Mouse (Mus musculus) small intestine, adult 2 months (tissue): ENCODE measurements around the gene Sf3b1. TPM values are rescaled to one million over a fixed set of nuclear protein-coding genes. Genes with fewer than 3 reads are reported as not detected.

Experiments used
- H3K27ac ChIP-seq: fragments of 200-500 bp; 2 replicates; pipeline ENCODE4 v1.5.1; 2012; ENCODE audit warnings: low read depth, low read length, control low read depth, inconsistent platforms; ENCODE audit not compliant: insufficient read depth
- H3K27me3 ChIP-seq: fragments of 200-500 bp; 2 replicates; pipeline ENCODE4 v1.6.1; 2012; ENCODE audit warnings: mild to moderate bottlenecking, moderate library complexity, low read length, inconsistent platforms; ENCODE audit not compliant: control insufficient read depth, insufficient read depth
- H3K36me3 ChIP-seq: fragments of 200-500 bp; 2 replicates; pipeline ENCODE4 v1.6.1; 2012; ENCODE audit warnings: mild to moderate bottlenecking, low read length, control low read depth, inconsistent platforms; ENCODE audit not compliant: control insufficient read depth, insufficient read depth
- H3K4me1 ChIP-seq: fragments of 200-500 bp; 2 replicates; pipeline ENCODE4 v1.6.1; 2012; ENCODE audit warnings: low read length, inconsistent platforms, mixed read lengths; ENCODE audit not compliant: control insufficient read depth, insufficient read depth, insufficient read length
- H3K4me3 ChIP-seq: fragments of 200-500 bp; 2 replicates; pipeline ENCODE4 v1.5.1; 2012; ENCODE audit warnings: low read depth, mild to moderate bottlenecking, control low read depth, inconsistent platforms, low read length, moderate library complexity
- CTCF ChIP-seq: fragments of 200-500 bp; IDR thresholded peaks from 2 replicates; pipeline ENCODE4 v1.5.1; 2012; ENCODE audit warnings: low read depth, mild to moderate bottlenecking, control low read depth, inconsistent platforms, low read length, moderate library complexity, mixed read lengths; ENCODE audit not compliant: insufficient replicate concordance, insufficient read length; ENCODE audit errors: extremely low read depth
- POLR2A ChIP-seq: fragments of 200-500 bp; IDR thresholded peaks from 2 replicates; pipeline ENCODE4 v1.6.1; 2012; ENCODE audit warnings: low read depth, mild to moderate bottlenecking, control low read depth, inconsistent platforms, low read length, moderate library complexity
- WGBS: fragments of 180-500 bp; shearing (Covaris S2); methylation state at CpG from one replicate; pipeline ENCODE4 v1.1.7; 2018; 5-methylcytosine and 5-hydroxymethylcytosine counted together
- polyA plus RNA-seq: library from polyadenylated mRNA; depleted of rRNA; stranded (reverse); fragments of >200 nt; gene quantifications from 2 replicates; pipeline ENCODE4 v1.2.3, GENCODE M21; 2012; rRNA removed

Sf3b1 gene
- polyA plus RNA-seq, 1 experiment: 13.2 TPM

DNA sequence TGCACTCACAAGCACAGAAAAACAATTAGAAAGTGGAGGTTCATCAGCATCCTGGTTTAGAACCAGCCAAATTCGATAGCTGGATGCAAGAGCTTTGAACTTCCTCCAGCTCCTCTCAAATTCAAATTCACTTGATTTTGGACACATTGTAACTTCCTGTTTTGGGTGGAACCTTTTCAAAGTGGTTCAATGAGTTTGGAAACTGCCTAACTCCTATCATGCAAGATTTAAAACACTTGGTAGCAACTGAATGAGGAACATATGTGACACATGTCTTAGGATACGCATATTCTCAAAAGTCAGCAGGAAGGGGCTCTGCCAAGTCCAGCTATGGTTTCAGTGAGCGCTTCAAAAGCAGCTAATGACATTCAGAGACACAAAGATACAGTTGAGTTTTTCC, 82.6 kb downstream of the Sf3b1 start:
- Histone ChIP-seq H3K27ac (no peak overlapping the region), H3K4me3 (no peak overlapping the region), H3K27me3 (no peaks in the 10 kb centered on the region), H3K4me1 (no peaks in the 10 kb centered on the region), H3K36me3 (no peaks in the 10 kb centered on the region)
- no peak for TF ChIP-seq CTCF
- TF ChIP-seq POLR2A: no peak
- 70% methylated on average over 3 of the region's 3 CpGs for WGBS

DNA sequence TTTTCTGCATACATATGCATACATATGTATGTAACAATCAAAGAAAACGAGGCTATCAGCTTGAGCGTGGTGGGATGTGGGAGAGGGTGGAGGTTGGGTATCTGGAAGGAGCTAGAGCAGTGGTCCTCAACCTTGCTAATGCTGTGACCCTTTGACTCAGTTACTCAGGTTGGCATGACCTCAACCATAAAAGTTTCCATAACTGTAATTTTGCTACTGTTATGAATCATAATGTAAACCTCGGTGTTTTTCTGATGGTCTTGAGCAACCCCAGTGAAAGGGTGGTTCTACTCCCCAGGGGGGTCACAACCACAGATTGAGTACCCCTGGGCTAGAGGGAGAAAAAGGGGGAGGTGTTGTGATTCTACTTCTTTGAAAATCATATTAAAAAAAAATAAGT, 91.8 kb downstream of the Sf3b1 start:
- Histone ChIP-seq H3K4me1 (no peaks in the 10 kb centered on the region), H3K36me3 (no peaks in the 10 kb centered on the region), H3K27me3 (no peaks in the 10 kb centered on the region), H3K4me3 (no peak overlapping the region), H3K27ac (no peak overlapping the region)
- WGBS: 79% methylated on average over 3 of the region's 3 CpGs
- TF ChIP-seq POLR2A (no peak), CTCF (no peak)

Other genes with a start within 250 kb of the Sf3b1 start
- gene Ankrd44, start 101.1 kb downstream of the Sf3b1 start, polyA plus RNA-seq: 3.7 and 4.2 TPM in 2 replicates
- gene Coq10b, start 25.3 kb upstream of the Sf3b1 start, polyA plus RNA-seq: 2.7 and 6.6 TPM in 2 replicates
- gene Hspe1, start 60.7 kb upstream of the Sf3b1 start, polyA plus RNA-seq: 6.8 and 10.7 TPM in 2 replicates
- gene Hspd1, start 60.8 kb upstream of the Sf3b1 start, polyA plus RNA-seq: 3.5 and 6.1 TPM in 2 replicates
- gene Mob4, start 103.8 kb upstream of the Sf3b1 start, polyA plus RNA-seq: 1.6 and 2.8 TPM in 2 replicates
- 0.53 and 0.85 TPM in 2 replicates for gene Rftn2, start 199.3 kb upstream of the Sf3b1 start, polyA plus RNA-seq
- gene Mars2, start 209.7 kb upstream of the Sf3b1 start, polyA plus RNA-seq: 1.4 and 1.7 TPM in 2 replicates